Mouse (Mus musculus) layer of hippocampus, postnatal 10 days (tissue): ENCODE measurements at regions not wholly inside any gene's neighbourhood (a gene's known extent, or its start where the extent isn't known, plus 50 kb on each side); places are given as distances from the start of the nearest gene placed in this dataset.

Experiments
- DNase-seq, 2 experiments: peaks; one replicate each; pipeline ENCODE4 v3.0.0; 2021; ENCODE audit warnings: low spot score in 2 of 2

GRCm38 (mm10) chr19:55011341-55011740 is 115.7 kb downstream of the Gpam start:
- DNase-seq, result no peak

- no peak for DNase-seq
Measured at GRCm38 (mm10) chr19:55008463-55009146, 118.4 kb downstream of the Gpam start.

GRCm38 (mm10) chr19:54989982-54990381 is 137.1 kb downstream of the Gpam start:
- DNase-seq, result no peak

- no peak for DNase-seq
Measured at GRCm38 (mm10) chr19:54984541-54984940, 142.5 kb downstream of the Gpam start.

GRCm38 (mm10) chr19:54982801-54983200 is 144.2 kb downstream of the Gpam start:
- no peak for DNase-seq

GRCm38 (mm10) chr19:54971440-54972211 is 155.4 kb downstream of the Gpam start:
- no peak for DNase-seq

- DNase-seq, result no peak
Measured at GRCm38 (mm10) chr19:54958328-54958727, 168.7 kb downstream of the Gpam start.

GRCm38 (mm10) chr19:54955096-54955495 is 171.9 kb downstream of the Gpam start:
- DNase-seq, result no peak

GRCm38 (mm10) chr19:54952546-54952945 is 174.5 kb downstream of the Gpam start:
- no peak for DNase-seq

GRCm38 (mm10) chr19:54948359-54949127 is 178.5 kb downstream of the Gpam start:
- DNase-seq, result no peak

- no peak for DNase-seq
Measured at GRCm38 (mm10) chr19:54947583-54947982, 179.5 kb downstream of the Gpam start.

- DNase-seq, result no peak
Measured at GRCm38 (mm10) chr19:54932579-54932978, 194.5 kb downstream of the Gpam start.

- DNase-seq, result no peak
Measured at GRCm38 (mm10) chr19:54925888-54926287, 201.2 kb downstream of the Gpam start.

- DNase-seq, result no peak
Measured at GRCm38 (mm10) chr19:54919597-54919996, 207.4 kb downstream of the Gpam start.

- DNase-seq, result no peak
Measured at GRCm38 (mm10) chr19:54893622-54894021, 233.4 kb downstream of the Gpam start.

- DNase-seq, result no peak
Measured at GRCm38 (mm10) chr19:54867078-54867477, 260.0 kb downstream of the Gpam start.

- no peak for DNase-seq
Measured at GRCm38 (mm10) chr19:54855190-54855589, 271.8 kb downstream of the Gpam start.

- no peak for DNase-seq
Measured at GRCm38 (mm10) chr19:54838231-54838630, 288.8 kb downstream of the Gpam start.

GRCm38 (mm10) chr19:54836451-54836850 is 290.6 kb downstream of the Gpam start:
- no peak for DNase-seq

GRCm38 (mm10) chr19:54822161-54822560 is 304.9 kb downstream of the Gpam start:
- no peak for DNase-seq

GRCm38 (mm10) chr19:54820587-54820986 is 306.5 kb downstream of the Gpam start:
- no peak for DNase-seq
